Mouse (Mus musculus) kidney, adult 2 months (tissue): ENCODE results near the gene Ucp1. TPM values are rescaled to one million over a fixed set of nuclear protein-coding genes. Genes with fewer than 3 reads are reported as not detected.
"Not testable (repeated sequence)": the region's sequence is repeated elsewhere in the genome, so short reads cannot be mapped to it uniquely, and the experiment has no call there.

ENCODE experiments used
- DNase-seq: peaks from one replicate; pipeline ENCODE4 v3.0.0; 2021
- H3K27ac ChIP-seq: fragments of 200-500 bp; 2 replicates; pipeline ENCODE4 v1.5.1; 2012; ENCODE audit warnings: low read depth, low read length, control low read depth, inconsistent platforms; ENCODE audit not compliant: insufficient read depth
- H3K27me3 ChIP-seq: fragments of 200-500 bp; replicated peaks from 2 replicates; pipeline ENCODE4 v1.6.1; 2012; ENCODE audit warnings: mild to moderate bottlenecking, moderate library complexity, low read length, inconsistent platforms; ENCODE audit not compliant: control insufficient read depth, insufficient read depth
- H3K36me3 ChIP-seq: fragments of 200-500 bp; 2 replicates; pipeline ENCODE4 v1.6.1; 2012; ENCODE audit warnings: mild to moderate bottlenecking, moderate library complexity, low read length, inconsistent platforms; ENCODE audit not compliant: control insufficient read depth, insufficient read depth
- H3K4me1 ChIP-seq: fragments of 200-500 bp; 2 replicates; pipeline ENCODE4 v1.6.1; 2011; ENCODE audit warnings: low read length; ENCODE audit not compliant: control insufficient read depth, insufficient read depth
- H3K4me3 ChIP-seq: fragments of 200-500 bp; 2 replicates; pipeline ENCODE4 v1.5.1; 2011; ENCODE audit warnings: mild to moderate bottlenecking, low read depth, low read length, control low read depth; ENCODE audit not compliant: insufficient read depth
- CTCF ChIP-seq: fragments of 200-500 bp; conservative IDR thresholded peaks from 2 replicates; pipeline ENCODE4 v1.5.1; 2011; ENCODE audit warnings: low read depth, mild to moderate bottlenecking, control low read depth, low read length, moderate library complexity, mixed read lengths; ENCODE audit not compliant: insufficient read depth, insufficient read length
- POLR2A ChIP-seq: fragments of 200-500 bp; IDR thresholded peaks from one replicate; pipeline ENCODE4 v1.6.1; 2011; ENCODE audit warnings: low read depth, low read length, control low read depth
- WGBS: fragments of 180-500 bp; shearing (Covaris S2); methylation state at CpG from one replicate; pipeline ENCODE4 v1.1.7; 2018; 5-methylcytosine and 5-hydroxymethylcytosine counted together
- polyA plus RNA-seq: library from polyadenylated mRNA; depleted of rRNA; stranded (reverse); fragments of >200 nt; gene quantifications from 2 replicates; pipeline ENCODE4 v1.2.3, GENCODE M21; 2012

The Ucp1 gene
- polyA plus RNA-seq, 1 experiment, result 374 TPM

- WGBS, result 96% methylated on average over 1 of the region's 1 CpGs
- no peaks in the 10 kb centered on the region for H3K27me3 ChIP-seq
- no peaks in the 10 kb centered on the region for H3K36me3 ChIP-seq
- no peak for TF ChIP-seq CTCF
- TF ChIP-seq POLR2A, result no peak
- no peak overlapping the region for H3K4me3 ChIP-seq
- H3K27ac ChIP-seq, result no peak overlapping the region
- DNase-seq, result no peak
- no peaks in the 10 kb centered on the region for H3K4me1 ChIP-seq
Measured at GRCm38 (mm10) chr8:83304946-83305345, 14.8 kb downstream of the Ucp1 start.

GRCm38 (mm10) chr8:83309836-83310235, 19.7 kb downstream of the Ucp1 start:
- H3K27me3 ChIP-seq, result no peaks in the 10 kb centered on the region
- TF ChIP-seq POLR2A, result no peak
- no peak for TF ChIP-seq CTCF
- H3K36me3 ChIP-seq, result no peaks in the 10 kb centered on the region
- H3K4me3 ChIP-seq, result no peak overlapping the region
- no peak for DNase-seq
- H3K4me1 ChIP-seq, result no peaks in the 10 kb centered on the region
- no peak overlapping the region for H3K27ac ChIP-seq
- 90% methylated on average over 6 of the region's 6 CpGs for WGBS

GRCm38 (mm10) chr8:83315084-83315483, 24.9 kb downstream of the Ucp1 start:
- DNase-seq, H3K27me3 ChIP-seq, H3K27ac ChIP-seq, H3K4me1 ChIP-seq, H3K4me3 ChIP-seq, H3K36me3 ChIP-seq: not testable (repeated sequence)
- 84% methylated on average over 4 of the region's 4 CpGs for WGBS

- Histone ChIP-seq H3K27me3 (no peaks in the 10 kb centered on the region), H3K4me3 (no peak overlapping the region), H3K27ac (no peak overlapping the region), H3K4me1 (no peaks in the 10 kb centered on the region), H3K36me3 (no peaks in the 10 kb centered on the region; the same call in 1 of the 2 replicates)
- TF ChIP-seq CTCF (no peak), POLR2A (no peak)
- 94% methylated on average over 2 of the region's 2 CpGs for whole genome bisulfite sequencing
- no peak for DNase-seq
Measured at GRCm38 (mm10) chr8:83315691-83316090, 25.5 kb downstream of the Ucp1 start.

GRCm38 (mm10) chr8:83320543-83320942, 30.4 kb downstream of the Ucp1 start:
- DNase-seq, result no peak
- Histone ChIP-seq H3K27me3 (no peaks in the 10 kb centered on the region), H3K4me3 (no peak overlapping the region), H3K27ac (no peak overlapping the region), H3K36me3 (no peaks in the 10 kb centered on the region; the same call in 1 of the 2 replicates), H3K4me1 (no peaks in the 10 kb centered on the region)
- TF ChIP-seq POLR2A, result no peak
- TF ChIP-seq CTCF, result no peak
- 95% methylated on average over 3 of the region's 3 CpGs for WGBS

GRCm38 (mm10) chr8:83322374-83322773, 32.2 kb downstream of the Ucp1 start:
- Histone ChIP-seq H3K36me3 (no peaks in the 10 kb centered on the region; the same call in 1 of the 2 replicates), H3K27me3 (no peaks in the 10 kb centered on the region), H3K4me1 (no peaks in the 10 kb centered on the region), H3K4me3 (no peak overlapping the region), H3K27ac (no peak overlapping the region)
- TF ChIP-seq CTCF (no peak), POLR2A (no peak)
- no peak for DNase-seq
- WGBS, result 94% methylated on average over 6 of the region's 6 CpGs

GRCm38 (mm10) chr8:83323056-83323455, 32.9 kb downstream of the Ucp1 start:
- DNase-seq, result no peak
- 93% methylated on average over 2 of the region's 2 CpGs for WGBS
- H3K4me1 ChIP-seq, result no peaks in the 10 kb centered on the region
- no peak overlapping the region for H3K27ac ChIP-seq
- TF ChIP-seq CTCF (no peak), POLR2A (no peak)
- H3K4me3 ChIP-seq, result no peak overlapping the region
- no peaks in the 10 kb centered on the region; the same call in 1 of the 2 replicates for H3K36me3 ChIP-seq
- H3K27me3 ChIP-seq, result no peaks in the 10 kb centered on the region

- no peaks in the 10 kb centered on the region for H3K36me3 ChIP-seq
- H3K4me1 ChIP-seq, result peaks cover 3% of the 10 kb centered on the region; the same call in 1 of the 2 replicates
- WGBS, result 91% methylated on average over 5 of the region's 5 CpGs
- no peaks in the 10 kb centered on the region for H3K27me3 ChIP-seq
- no peak overlapping the region for H3K4me3 ChIP-seq
- H3K27ac ChIP-seq, result no peak overlapping the region
- TF ChIP-seq CTCF, result no peak
- TF ChIP-seq POLR2A, result no peak
- no peak for DNase-seq
Measured at GRCm38 (mm10) chr8:83327889-83328288, 37.7 kb downstream of the Ucp1 start.
